Mouse (Mus musculus): ENCODE results near the gene Tmem151b. TPM values are rescaled to one million over a fixed set of nuclear protein-coding genes. Genes with fewer than 3 reads are reported as not detected.

Tmem151b gene
- polyA plus RNA-seq, 1 experiment from 2014 or later: 1.7 TPM

- DNase-seq (ENCODE audit: low spot score) (no peak), ATAC-seq (ENCODE audit: low read depth) (no peak)
- Histone ChIP-seq H3K36me3 (ENCODE audit: control insufficient read depth, insufficient read depth, low read length) (peaks cover 17% of the 10 kb centered on the region; the same call in 1 of the 2 replicates), H3K4me1 (ENCODE audit: control insufficient read depth, insufficient read depth, low read length) (no peaks in the 10 kb centered on the region), H3K4me2 (ENCODE audit: low read depth, low read length) (no peak overlapping the region), H3K9me3 (ENCODE audit: control insufficient read depth, low read length) (no peaks in the 10 kb centered on the region), H3K4me3 (ENCODE audit: low read depth, low read length) (no peak overlapping the region), H3K27me3 (replicated peaks; ENCODE audit: control insufficient read depth, insufficient read depth, low read length) (no peaks in the 10 kb centered on the region), H3K9ac (ENCODE audit: low read depth, low read length) (no peak overlapping the region), H3K27ac (replicated peaks; ENCODE audit: low read depth, low read length) (no peak overlapping the region)
- 91% methylated on average over 25 of the region's 28 CpGs for WGBS
Measured at GRCm38 (mm10) chr17:45517549-45518215, 31.8 kb downstream of the Tmem151b start.

DNA sequence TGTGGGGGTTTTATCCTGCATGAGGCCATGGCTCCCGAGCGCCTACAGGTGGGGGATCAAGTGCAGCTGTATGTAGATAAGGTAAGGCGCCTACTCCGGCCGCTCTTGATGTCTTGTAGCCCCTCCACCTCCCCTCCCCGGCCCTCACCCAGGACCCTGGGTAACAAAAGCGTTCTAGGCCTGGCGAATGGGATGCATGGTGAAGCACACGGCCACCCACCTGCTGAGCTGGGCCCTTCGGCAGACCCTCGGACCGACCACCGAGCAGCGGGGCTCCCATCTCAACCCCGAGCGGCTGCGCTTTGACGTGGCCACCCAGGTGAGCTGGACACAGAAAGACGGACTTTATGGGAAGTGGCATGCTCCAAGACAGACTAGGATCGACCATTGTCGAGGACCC, 32.3 kb downstream of the Tmem151b start:
- Histone ChIP-seq H3K9me3 (ENCODE audit: control insufficient read depth, low read length) (no peaks in the 10 kb centered on the region), H3K4me3 (ENCODE audit: low read depth, low read length) (no peak overlapping the region), H3K4me2 (ENCODE audit: low read depth, low read length) (no peak overlapping the region), H3K27ac (replicated peaks; ENCODE audit: low read depth, low read length) (no peak overlapping the region), H3K9ac (ENCODE audit: low read depth, low read length) (no peak overlapping the region), H3K27me3 (replicated peaks; ENCODE audit: control insufficient read depth, insufficient read depth, low read length) (no peaks in the 10 kb centered on the region), H3K4me1 (ENCODE audit: control insufficient read depth, insufficient read depth, low read length) (no peaks in the 10 kb centered on the region), H3K36me3 (ENCODE audit: control insufficient read depth, insufficient read depth, low read length) (peaks cover 17% of the 10 kb centered on the region; the same call in 1 of the 2 replicates)
- 91% methylated on average over 21 of the region's 21 CpGs for WGBS
- DNase-seq (ENCODE audit: low spot score) (no peak), ATAC-seq (ENCODE audit: low read depth) (no peak)

DNA sequence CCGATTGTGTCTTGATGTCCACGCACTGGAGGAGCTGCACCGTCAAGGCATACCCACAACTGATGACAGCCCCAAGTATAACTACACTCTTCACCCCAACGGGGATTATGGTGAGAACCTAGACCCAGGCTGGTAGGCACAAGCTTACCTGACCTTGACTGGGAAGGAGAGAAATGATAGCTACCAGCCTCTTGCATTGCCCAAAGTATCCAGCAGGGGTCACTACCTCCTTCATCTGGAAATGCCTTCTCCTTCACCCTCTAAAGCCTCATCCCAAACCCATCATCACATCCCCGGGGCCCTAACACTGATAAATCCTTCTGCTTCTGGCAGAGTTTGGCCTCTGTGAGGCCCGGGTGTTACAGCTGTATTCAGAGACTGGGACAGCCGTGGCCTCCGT, 33.0 kb downstream of the Tmem151b start:
- Histone ChIP-seq H3K9me3 (ENCODE audit: control insufficient read depth, low read length) (no peaks in the 10 kb centered on the region), H3K9ac (ENCODE audit: low read depth, low read length) (no peak overlapping the region), H3K27me3 (replicated peaks; ENCODE audit: control insufficient read depth, insufficient read depth, low read length) (no peaks in the 10 kb centered on the region), H3K36me3 (ENCODE audit: control insufficient read depth, insufficient read depth, low read length) (peaks cover 17% of the 10 kb centered on the region; the same call in 1 of the 2 replicates), H3K4me2 (ENCODE audit: low read depth, low read length) (no peak overlapping the region), H3K4me3 (ENCODE audit: low read depth, low read length) (no peak overlapping the region), H3K27ac (replicated peaks; ENCODE audit: low read depth, low read length) (no peak overlapping the region), H3K4me1 (ENCODE audit: control insufficient read depth, insufficient read depth, low read length) (no peaks in the 10 kb centered on the region)
- DNase-seq (ENCODE audit: low spot score) (peak; percentile 60), ATAC-seq (ENCODE audit: low read depth) (peak; percentile 22; the same call in 1 of the 2 replicates)
- 56% methylated on average over 8 of the region's 8 CpGs for WGBS

GRCm38 (mm10) chr17:45515806-45516205, 33.7 kb downstream of the Tmem151b start:
- H3K9me3 ChIP-seq (ENCODE audit: control insufficient read depth, low read length): no peaks in the 10 kb centered on the region
- H3K9ac ChIP-seq (ENCODE audit: low read depth, low read length): no peak overlapping the region
- H3K36me3 ChIP-seq (ENCODE audit: control insufficient read depth, insufficient read depth, low read length): peaks cover 18% of the 10 kb centered on the region; the same call in 1 of the 2 replicates
- H3K4me1 ChIP-seq (ENCODE audit: control insufficient read depth, insufficient read depth, low read length): no peaks in the 10 kb centered on the region
- 89% methylated on average over 9 of the region's 10 CpGs for WGBS
- H3K27me3 ChIP-seq (replicated peaks; ENCODE audit: control insufficient read depth, insufficient read depth, low read length): no peaks in the 10 kb centered on the region
- no peak overlapping the region for H3K27ac ChIP-seq (replicated peaks; ENCODE audit: low read depth, low read length)
- no peak overlapping the region for H3K4me2 ChIP-seq (ENCODE audit: low read depth, low read length)
- no peak for DNase-seq (ENCODE audit: low spot score)
- H3K4me3 ChIP-seq (ENCODE audit: low read depth, low read length): no peak overlapping the region
- ATAC-seq (ENCODE audit: low read depth): no peak

DNA sequence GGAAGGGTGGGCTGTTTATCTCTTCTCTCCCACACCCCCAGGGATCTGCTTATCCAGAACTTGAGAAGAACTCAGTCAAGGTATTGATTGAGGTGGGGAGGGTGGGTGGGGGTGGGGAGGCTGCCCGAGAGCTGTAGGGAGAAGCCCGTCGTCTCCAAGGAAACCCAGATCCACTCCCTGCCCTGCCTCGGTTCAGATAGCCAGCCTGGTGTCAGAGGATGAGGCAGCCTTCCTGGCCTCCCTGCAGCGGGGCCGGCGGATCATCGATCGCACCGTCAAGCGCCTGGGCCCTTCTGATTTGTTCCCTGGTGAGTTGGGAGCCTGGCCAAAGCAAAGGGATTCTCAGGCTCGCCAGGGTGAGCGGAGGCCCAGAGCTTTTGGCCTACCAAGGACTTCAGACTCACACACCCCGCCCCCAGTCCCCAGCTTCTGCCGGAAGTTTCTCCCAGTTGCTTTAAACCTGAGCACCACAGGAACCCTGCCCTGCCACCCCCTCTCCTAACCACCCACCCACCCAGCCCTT, 34.2 kb downstream of the Tmem151b start:
- Histone ChIP-seq H3K4me2 (ENCODE audit: low read depth, low read length) (no peak overlapping the region), H3K27me3 (replicated peaks; ENCODE audit: control insufficient read depth, insufficient read depth, low read length) (no peaks in the 10 kb centered on the region), H3K4me1 (ENCODE audit: control insufficient read depth, insufficient read depth, low read length) (no peaks in the 10 kb centered on the region), H3K9ac (ENCODE audit: low read depth, low read length) (no peak overlapping the region), H3K4me3 (ENCODE audit: low read depth, low read length) (no peak overlapping the region), H3K27ac (replicated peaks; ENCODE audit: low read depth, low read length) (no peak overlapping the region), H3K36me3 (ENCODE audit: control insufficient read depth, insufficient read depth, low read length) (peaks cover 21% of the 10 kb centered on the region; the same call in 1 of the 2 replicates), H3K9me3 (ENCODE audit: control insufficient read depth, low read length) (no peaks in the 10 kb centered on the region)
- 62% methylated on average over 15 of the region's 15 CpGs for WGBS
- DNase-seq (ENCODE audit: low spot score) (no peak), ATAC-seq (ENCODE audit: low read depth) (no peak)

- ATAC-seq (ENCODE audit: low read depth): no peak
- Histone ChIP-seq H3K4me2 (ENCODE audit: low read depth, low read length) (no peak overlapping the region), H3K4me3 (ENCODE audit: low read depth, low read length) (no peak overlapping the region)
Measured at GRCm38 (mm10) chr17:45511757-45512156, 37.7 kb downstream of the Tmem151b start.

DNA sequence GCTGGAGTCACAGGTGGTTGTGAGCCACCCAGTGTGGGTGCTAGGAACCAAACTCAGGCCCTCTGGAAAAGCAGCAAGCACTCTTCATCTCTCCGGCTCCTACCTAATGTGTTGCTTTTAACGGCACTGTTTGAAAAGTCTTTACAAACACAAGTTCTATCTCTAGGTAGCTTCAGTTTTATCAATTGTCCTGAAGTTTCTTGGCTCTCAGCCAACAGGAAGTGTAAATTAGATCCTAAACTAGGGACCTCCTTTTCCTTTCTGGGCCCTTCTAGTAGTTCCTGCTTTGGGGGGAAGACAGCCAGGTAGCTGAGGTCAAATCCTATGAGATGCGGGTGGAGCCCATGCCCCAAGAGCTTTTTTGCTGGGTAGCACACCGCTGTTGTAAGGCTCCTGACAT, 38.6 kb downstream of the Tmem151b start:
- no peaks in the 10 kb centered on the region for H3K9me3 ChIP-seq (ENCODE audit: control insufficient read depth, low read length)
- no peak overlapping the region for H3K4me3 ChIP-seq (ENCODE audit: low read depth, low read length)
- peaks cover 18% of the 10 kb centered on the region; the same call in 1 of the 2 replicates for H3K36me3 ChIP-seq (ENCODE audit: control insufficient read depth, insufficient read depth, low read length)
- no peak overlapping the region for H3K27ac ChIP-seq (replicated peaks; ENCODE audit: low read depth, low read length)
- H3K27me3 ChIP-seq (replicated peaks; ENCODE audit: control insufficient read depth, insufficient read depth, low read length): no peaks in the 10 kb centered on the region
- H3K4me1 ChIP-seq (ENCODE audit: control insufficient read depth, insufficient read depth, low read length): peaks cover 5% of the 10 kb centered on the region; the same call in 1 of the 2 replicates
- 89% methylated on average over 4 of the region's 4 CpGs for WGBS
- DNase-seq (ENCODE audit: low spot score) (no peak), ATAC-seq (ENCODE audit: low read depth) (no peak)
- H3K4me2 ChIP-seq (ENCODE audit: low read depth, low read length): no peak overlapping the region
- H3K9ac ChIP-seq (ENCODE audit: low read depth, low read length): no peak overlapping the region

More at GRCm38 (mm10) chr17:45511757-45512156, 37.7 kb downstream of the Tmem151b start:
- DNase-seq (ENCODE audit: low spot score): no peak
- H3K9ac ChIP-seq (ENCODE audit: low read depth, low read length): no peak overlapping the region
- 90% methylated on average over 4 of the region's 4 CpGs for WGBS
- peaks cover 19% of the 10 kb centered on the region; the same call in 1 of the 2 replicates for H3K36me3 ChIP-seq (ENCODE audit: control insufficient read depth, insufficient read depth, low read length)
- H3K27me3 ChIP-seq (replicated peaks; ENCODE audit: control insufficient read depth, insufficient read depth, low read length): no peaks in the 10 kb centered on the region
- no peaks in the 10 kb centered on the region for H3K9me3 ChIP-seq (ENCODE audit: control insufficient read depth, low read length)
- peaks cover 5% of the 10 kb centered on the region; the same call in 1 of the 2 replicates for H3K4me1 ChIP-seq (ENCODE audit: control insufficient read depth, insufficient read depth, low read length)
- no peak overlapping the region for H3K27ac ChIP-seq (replicated peaks; ENCODE audit: low read depth, low read length)

DNA sequence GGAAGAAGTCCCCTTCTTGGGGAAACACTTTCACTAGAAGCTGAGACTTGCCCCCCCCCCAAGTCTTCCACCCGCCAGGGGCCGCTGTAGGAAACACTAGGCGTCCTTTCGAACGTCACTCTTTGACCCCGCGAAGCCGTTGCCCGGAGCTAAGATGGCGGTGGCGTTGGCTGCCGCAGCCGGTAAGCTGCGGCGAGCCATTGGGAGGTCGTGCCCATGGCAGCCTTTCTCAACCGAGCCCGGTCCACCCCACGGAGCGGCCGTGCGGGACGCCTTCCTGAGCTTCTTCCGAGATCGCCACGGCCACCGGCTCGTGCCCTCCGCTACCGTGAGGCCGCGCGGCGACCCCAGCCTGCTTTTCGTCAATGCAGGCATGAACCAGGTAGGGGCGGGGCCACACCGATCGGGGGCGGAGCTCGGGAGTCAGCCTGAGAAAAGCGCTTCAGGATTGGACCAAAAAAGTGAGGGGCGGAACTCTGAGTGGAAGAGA, 42.7 kb downstream of the Tmem151b start, which contains the start of gene Aars2:
Gene Aars2, plus strand, starts transcription at position 142 of the 490 bp plus-strand sequence.
- Histone ChIP-seq H3K4me1 (ENCODE audit: control insufficient read depth, insufficient read depth, low read length) (peaks cover 5% of the 10 kb centered on the region; the same call in 1 of the 2 replicates), H3K9me3 (ENCODE audit: control insufficient read depth, low read length) (no peaks in the 10 kb centered on the region), H3K36me3 (ENCODE audit: control insufficient read depth, insufficient read depth, low read length) (peaks cover 18% of the 10 kb centered on the region; the same call in 1 of the 2 replicates), H3K4me2 (ENCODE audit: low read depth, low read length) (peak within 1 kb of the TSS; percentile 50), H3K4me3 (ENCODE audit: low read depth, low read length) (peak within 1 kb of the TSS; percentile 77), H3K9ac (ENCODE audit: low read depth, low read length) (peak within 1 kb of the TSS; percentile 79), H3K27ac (replicated peaks; ENCODE audit: low read depth, low read length) (peak within 1 kb of the TSS; percentile 84), H3K27me3 (replicated peaks; ENCODE audit: control insufficient read depth, insufficient read depth, low read length) (no peaks in the 10 kb centered on the region)
- peak; percentile 96 for ATAC-seq (ENCODE audit: low read depth)
- peak; percentile 96 for DNase-seq (ENCODE audit: low spot score)
- WGBS: under 1% methylated on average over 41 of the region's 42 CpGs
